Mouse (Mus musculus) gastrocnemius, postnatal 10 days (tissue): Measurements from ENCODE around the gene Rapgef4. TPM values are rescaled to one million over a fixed set of nuclear protein-coding genes. Genes with fewer than 3 reads are reported as not detected.
"Not testable (repeated sequence)": the region's sequence is repeated elsewhere in the genome, so short reads cannot be mapped to it uniquely, and the experiment has no call there.

Experiments used
- DNase-seq: peaks from one replicate; pipeline ENCODE4 v3.0.0; 2021; ENCODE audit warnings: mixed read lengths
- total RNA-seq, 2 experiments: library from RNA; stranded (reverse); gene quantifications; 2 replicates each; pipeline ENCODE4 v1.2.3; 2021

The Rapgef4 gene
- total RNA-seq, 2 experiments from 2014 or later = 2.4 to 4.4 TPM

GRCm38 (mm10) chr2:72117138-72118011, 136.3 kb downstream of the Rapgef4 start:
- no peak for DNase-seq

- DNase-seq = no peak
Measured at GRCm38 (mm10) chr2:72120211-72120610, 139.2 kb downstream of the Rapgef4 start.

GRCm38 (mm10) chr2:72122410-72123223, 141.6 kb downstream of the Rapgef4 start:
- DNase-seq = no peak

- no peak for DNase-seq
Measured at GRCm38 (mm10) chr2:72123851-72124250, 142.8 kb downstream of the Rapgef4 start.

GRCm38 (mm10) chr2:72125786-72126185, 144.7 kb downstream of the Rapgef4 start:
- no peak for DNase-seq

GRCm38 (mm10) chr2:72126411-72126810, 145.4 kb downstream of the Rapgef4 start:
- DNase-seq = no peak

GRCm38 (mm10) chr2:72129612-72130311, 148.7 kb downstream of the Rapgef4 start:
- DNase-seq = no peak

- no peak for DNase-seq
Measured at GRCm38 (mm10) chr2:72132222-72132621, 151.2 kb downstream of the Rapgef4 start.

GRCm38 (mm10) chr2:72136045-72136444, 155.0 kb downstream of the Rapgef4 start:
- no peak for DNase-seq

- no peak for DNase-seq
Measured at GRCm38 (mm10) chr2:72136486-72137264, 155.6 kb downstream of the Rapgef4 start.

- DNase-seq = no peak
Measured at GRCm38 (mm10) chr2:72139863-72140845, 159.1 kb downstream of the Rapgef4 start.

GRCm38 (mm10) chr2:72141091-72141490, 160.1 kb downstream of the Rapgef4 start:
- no peak for DNase-seq

- not testable (repeated sequence) for DNase-seq
Measured at GRCm38 (mm10) chr2:72141732-72142131, 160.7 kb downstream of the Rapgef4 start.

GRCm38 (mm10) chr2:72143413-72143812, 162.4 kb downstream of the Rapgef4 start:
- DNase-seq = no peak

- DNase-seq = no peak
Measured at GRCm38 (mm10) chr2:72144576-72145200, 163.6 kb downstream of the Rapgef4 start.

- DNase-seq = no peak
Measured at GRCm38 (mm10) chr2:72145281-72145875, 164.3 kb downstream of the Rapgef4 start.

- DNase-seq = no peak
Measured at GRCm38 (mm10) chr2:72146061-72146460, 165.0 kb downstream of the Rapgef4 start.

- no peak for DNase-seq
Measured at GRCm38 (mm10) chr2:72147246-72147645, 166.2 kb downstream of the Rapgef4 start.

GRCm38 (mm10) chr2:72147695-72148094, 166.7 kb downstream of the Rapgef4 start:
- DNase-seq = no peak
